Mouse (Mus musculus): ENCODE data around the gene Psat1.

DNA sequence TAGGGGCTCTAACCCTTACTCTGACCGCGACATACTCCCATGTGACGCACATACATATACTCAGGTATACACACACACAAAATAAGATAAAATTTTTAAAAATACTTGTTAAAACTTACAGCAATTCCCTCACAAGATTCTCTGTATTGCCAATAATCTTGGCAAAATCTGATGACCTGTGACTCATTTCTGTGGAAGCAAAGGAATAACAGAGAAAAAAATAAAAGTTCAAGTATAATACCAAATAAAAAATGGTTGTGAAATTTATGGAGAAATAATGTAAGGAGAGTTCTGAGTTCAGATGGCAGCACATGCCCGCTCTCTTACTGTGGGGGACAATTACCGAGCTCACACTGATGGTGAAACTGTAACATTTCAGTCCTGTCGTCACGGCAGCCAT is 27.8 kb downstream of the Psat1 start:
- TF ChIP-seq POLR2A (IDR thresholded peaks at IDR 0.05; ENCODE audit: low read depth, low read length) (no peak), CTCF (IDR thresholded peaks at IDR 0.05; ENCODE audit: borderline replicate concordance, insufficient read depth, low read length) (no peak)
